Mouse (Mus musculus) B cell, adult 2 months (primary cell): ENCODE results near the gene Map4k3.
A peak's percentile ranks its signal among the peaks of the same experiment; 100 is the strongest.
"Not testable (repeated sequence)": the region's sequence is repeated elsewhere in the genome, so short reads cannot be mapped to it uniquely, and the experiment has no call there.

ENCODE experiments used
- DNase-seq, 2 experiments: peaks; one replicate each; pipeline ENCODE4 v3.0.0; 2022

Map4k3 gene

GRCm38 (mm10) chr17:80562792-80563191 lies 165.5 kb downstream of the Map4k3 start:
- DNase-seq = no peak

GRCm38 (mm10) chr17:80560669-80561401 lies 167.4 kb downstream of the Map4k3 start:
- DNase-seq = peak; percentile 84 to 86

GRCm38 (mm10) chr17:80559745-80560144 lies 168.5 kb downstream of the Map4k3 start:
- no peak for DNase-seq

DNA sequence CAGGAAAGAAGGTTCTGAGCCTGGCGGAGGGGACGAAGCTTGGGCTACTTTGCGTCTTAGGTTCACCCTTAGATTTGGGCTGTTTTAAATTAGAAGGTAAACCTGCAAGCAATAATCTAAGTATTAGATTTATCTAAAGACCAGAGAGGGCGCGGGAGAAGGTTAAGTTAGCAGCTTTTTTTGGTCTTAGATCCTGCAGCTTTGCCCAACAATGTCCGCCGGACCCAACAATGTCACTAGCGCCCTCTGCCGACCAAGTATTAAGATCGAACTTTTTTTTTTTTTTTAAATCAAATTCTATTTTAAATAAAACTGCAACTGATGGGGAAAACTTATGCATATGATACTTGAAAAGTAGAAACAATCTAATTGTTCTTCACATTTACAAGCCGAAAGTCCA lies 169.2 kb downstream of the Map4k3 start:
- DNase-seq = peak; percentile 64 to 69

GRCm38 (mm10) chr17:80558583-80558982 lies 169.7 kb downstream of the Map4k3 start:
- no peak for DNase-seq

- no peak for DNase-seq
Observed at GRCm38 (mm10) chr17:80557461-80557860, 170.8 kb downstream of the Map4k3 start.

DNA sequence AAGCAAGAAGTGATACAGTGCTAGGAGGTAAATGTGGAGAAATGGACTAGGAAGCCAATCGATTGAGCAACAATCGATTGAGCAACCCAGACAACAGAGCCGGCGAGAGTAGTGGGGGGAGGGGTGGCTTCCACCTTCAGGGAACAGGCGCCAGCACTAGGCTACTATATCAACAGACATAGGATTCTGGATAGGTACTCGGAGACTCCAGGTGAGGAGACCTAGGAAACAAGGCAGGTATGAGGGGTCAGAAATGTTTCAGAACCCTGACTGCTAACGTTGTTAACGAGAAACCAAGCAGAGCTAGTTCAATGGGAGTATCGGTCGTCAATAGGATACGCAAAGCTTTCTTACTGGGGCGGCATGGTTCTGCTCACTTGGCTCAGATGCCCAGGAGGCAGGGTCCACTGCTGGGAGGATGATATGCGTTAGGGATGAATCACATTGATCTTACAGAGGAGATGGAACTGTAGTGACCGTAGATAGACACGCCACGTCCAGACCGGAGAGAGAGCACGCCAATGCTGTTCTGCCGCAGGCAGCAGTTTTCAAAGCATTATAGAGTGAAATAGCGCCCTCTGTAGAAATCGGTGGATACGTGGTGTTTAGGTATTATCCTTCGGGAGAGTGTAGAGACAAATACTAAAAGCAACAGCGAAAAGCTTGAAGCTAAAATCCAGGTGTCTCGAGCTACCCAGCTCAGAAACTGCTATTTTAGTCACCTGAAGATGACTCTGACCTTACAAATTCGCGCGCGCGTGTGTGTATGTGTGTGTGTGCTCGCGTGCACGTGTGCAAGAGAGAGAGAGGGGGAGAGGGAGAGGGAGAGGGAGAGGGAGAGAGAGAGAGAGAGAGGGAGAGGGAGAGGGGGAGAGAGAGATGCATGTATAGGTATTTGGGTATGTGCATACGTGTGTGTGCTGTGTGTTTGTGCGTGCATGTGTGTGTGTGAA lies 174.7 kb downstream of the Map4k3 start:
- peak; percentile 78 to 81 for DNase-seq

DNA sequence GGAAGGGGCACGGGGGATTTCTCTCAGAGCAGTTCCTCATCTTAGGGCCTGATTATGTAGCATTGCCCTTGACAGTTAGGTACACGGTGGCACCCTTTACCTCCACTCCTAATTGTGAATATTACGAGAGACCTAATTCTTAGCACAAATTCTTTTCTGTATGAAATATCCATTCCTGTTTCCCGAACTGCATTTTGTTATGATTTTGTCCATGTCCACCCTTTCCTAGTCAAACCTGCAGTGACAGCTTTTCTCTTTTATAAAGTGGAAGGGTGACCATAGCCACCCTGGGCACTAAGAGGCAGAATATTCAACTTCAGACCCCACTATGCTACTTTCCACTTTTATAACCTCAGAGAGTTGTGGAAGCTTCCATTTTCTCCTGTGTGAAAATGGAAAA lies 175.6 kb downstream of the Map4k3 start:
- no peak for DNase-seq

DNA sequence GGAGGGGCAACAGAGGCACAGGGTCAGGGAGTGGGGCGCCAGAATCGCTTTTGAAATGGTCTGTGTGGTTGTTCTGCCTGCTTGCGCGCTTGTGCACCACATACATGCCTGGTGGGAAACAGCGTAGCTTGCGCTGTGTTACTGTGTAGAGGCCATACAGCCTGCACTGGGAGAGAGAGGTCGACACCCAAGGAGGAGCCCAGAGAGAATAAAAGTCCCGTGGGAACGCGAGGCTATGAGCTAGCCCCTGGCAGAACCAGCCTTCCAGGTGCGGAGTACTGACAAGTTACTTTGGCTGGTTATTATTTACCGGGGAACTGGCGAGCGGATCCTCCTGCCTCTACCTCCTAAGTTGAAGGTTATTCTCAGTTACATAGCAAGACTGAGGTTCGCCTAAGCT lies 177.3 kb downstream of the Map4k3 start:
- DNase-seq = no peak

DNA sequence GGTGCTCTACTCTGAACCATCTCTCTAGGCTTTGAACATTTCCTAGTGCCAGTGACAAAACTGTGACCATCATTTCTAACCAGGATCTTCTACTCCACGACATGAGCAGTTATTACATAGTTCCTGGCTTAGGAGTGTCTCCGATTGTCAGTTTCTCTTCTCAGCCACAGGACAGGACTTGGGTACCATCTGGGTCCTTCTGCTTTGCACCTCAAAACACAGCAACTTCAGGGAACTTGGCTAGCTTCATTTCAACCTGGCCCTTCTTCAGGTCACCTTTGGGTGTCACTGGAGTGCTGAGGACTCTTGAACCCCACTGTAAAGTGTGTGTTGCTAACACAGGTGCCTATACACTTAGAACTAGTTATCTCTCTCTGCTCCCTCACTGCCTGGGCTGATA lies 181.4 kb downstream of the Map4k3 start:
- DNase-seq = no peak

- DNase-seq = no peak
Observed at GRCm38 (mm10) chr17:80546227-80546626, 182.1 kb downstream of the Map4k3 start.

DNA sequence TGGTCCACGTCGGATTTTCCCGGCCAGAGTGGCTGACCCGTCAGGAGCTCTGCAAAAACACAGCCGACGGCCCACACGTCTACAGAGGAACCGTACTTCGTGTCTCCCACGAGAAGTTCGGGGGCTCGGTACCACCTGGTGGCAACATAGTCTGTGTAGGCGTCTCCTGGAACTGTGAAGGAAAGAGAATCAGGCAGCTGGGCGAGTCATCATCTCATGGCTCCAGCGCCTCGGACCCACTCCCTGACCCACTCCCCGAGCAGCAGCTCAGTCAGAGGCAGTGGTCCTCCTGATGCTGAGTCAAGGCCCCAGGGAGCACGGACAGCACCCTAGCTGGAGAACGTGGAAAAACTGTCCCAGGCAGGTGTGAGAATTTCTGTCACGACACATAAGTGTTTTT lies 184.6 kb downstream of the Map4k3 start:
- no peak for DNase-seq

DNA sequence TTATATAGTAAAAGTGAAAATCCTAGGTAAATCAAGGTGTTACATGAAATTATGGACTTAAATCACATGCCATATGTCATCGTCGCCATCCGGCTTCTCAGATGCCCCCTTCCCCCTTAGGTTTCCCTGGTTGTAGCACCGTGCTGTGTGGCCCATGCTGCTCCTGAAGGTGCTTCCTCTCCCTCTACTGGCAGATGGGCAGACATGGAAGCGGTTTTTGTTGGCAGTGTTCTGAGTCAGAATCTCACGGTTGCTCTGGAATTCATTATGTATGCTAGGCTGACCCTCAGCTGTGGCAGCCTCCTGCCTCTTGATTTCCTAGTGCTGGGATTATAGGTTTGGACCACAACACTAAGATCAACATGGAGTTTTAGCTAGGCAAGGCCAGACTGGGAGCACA lies 191.1 kb downstream of the Map4k3 start:
- DNase-seq = no peak

DNA sequence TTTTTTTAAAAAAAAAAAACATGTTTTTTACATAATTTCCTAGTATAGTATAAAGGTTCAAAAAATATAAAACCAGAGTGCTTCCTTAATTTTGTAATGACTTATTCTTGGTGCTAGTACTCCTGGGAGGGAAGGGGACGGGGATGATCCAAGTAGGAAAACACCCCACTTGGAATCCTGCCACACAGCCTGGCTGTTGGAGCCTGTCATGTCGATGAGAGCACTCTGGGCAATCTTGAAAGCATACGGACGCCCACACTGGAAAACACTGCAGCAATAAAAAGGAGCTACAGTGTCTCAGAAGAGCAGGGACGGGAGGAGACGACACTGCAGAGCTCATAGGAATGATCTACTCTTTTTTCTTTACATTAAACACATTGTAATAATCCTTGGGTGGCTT lies 192.7 kb downstream of the Map4k3 start:
- no peak for DNase-seq

DNA sequence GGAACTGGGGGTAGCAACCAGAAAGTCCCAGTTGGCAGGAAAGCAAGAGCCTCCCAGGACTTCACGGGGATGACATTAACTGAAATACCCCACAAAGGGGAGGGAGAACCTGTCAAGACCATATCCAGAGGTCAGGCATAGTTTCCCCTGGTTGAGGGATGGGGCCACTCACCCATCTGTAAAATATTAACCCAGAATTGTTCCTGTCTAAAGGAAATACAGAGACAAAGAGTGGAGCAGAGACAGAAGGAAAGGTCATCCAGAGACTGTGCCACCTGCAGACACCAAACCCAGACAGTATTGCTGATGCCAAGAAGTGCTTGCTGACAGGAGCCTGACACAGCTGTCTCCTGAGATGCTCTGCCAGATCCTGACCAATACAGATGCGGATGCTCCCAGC lies 196.9 kb downstream of the Map4k3 start:
- not testable (repeated sequence) for DNase-seq
